Mouse (Mus musculus) midbrain, embryonic 15.5 days (tissue): Measurements from ENCODE around the gene Fbxl20. TPM values are rescaled to one million over a fixed set of nuclear protein-coding genes. Genes with fewer than 3 reads are reported as not detected.

Experiments
- ATAC-seq: fragments of 200-750 bp; cut with Nextera tagmentation; replicated peaks from 2 replicates; pipeline ENCODE4 v1.8.0; 2017; ENCODE audit warnings: moderate TSS enrichment
- H3K27ac ChIP-seq: fragments of 300-500 bp; sonication (generic); 2 replicates; pipeline ENCODE4 v1.5.1; 2015; ENCODE audit warnings: mild to moderate bottlenecking, inconsistent platforms
- H3K27me3 ChIP-seq: fragments of 300-500 bp; sonication (generic); replicated peaks from 2 replicates; pipeline ENCODE4 v1.6.1; 2015; ENCODE audit warnings: inconsistent platforms
- H3K36me3 ChIP-seq: fragments of 300-500 bp; sonication (generic); replicated peaks from 2 replicates; pipeline ENCODE4 v1.6.1; 2015; ENCODE audit warnings: inconsistent platforms
- H3K4me1 ChIP-seq: fragments of 300-500 bp; sonication (generic); 2 replicates; pipeline ENCODE4 v1.6.1; 2015; ENCODE audit warnings: inconsistent platforms
- H3K4me2 ChIP-seq: fragments of 300-500 bp; sonication (generic); 2 replicates; pipeline ENCODE4 v1.6.1; 2015; ENCODE audit warnings: inconsistent platforms, mild to moderate bottlenecking, moderate library complexity
- H3K4me3 ChIP-seq: fragments of 300-500 bp; sonication (generic); 2 replicates; pipeline ENCODE4 v1.5.1; 2015; ENCODE audit warnings: mild to moderate bottlenecking, inconsistent platforms
- H3K9ac ChIP-seq: fragments of 300-500 bp; sonication (generic); 2 replicates; pipeline ENCODE4 v1.6.1; 2015; ENCODE audit warnings: mild to moderate bottlenecking, inconsistent platforms
- H3K9me3 ChIP-seq: fragments of 300-500 bp; sonication (generic); 2 replicates; pipeline ENCODE4 v1.6.1; 2016; ENCODE audit warnings: inconsistent platforms
- WGBS: fragments of 180-500 bp; shearing (Covaris S2); methylation state at CpG from one replicate; pipeline ENCODE4 v1.1.7; 2015; ENCODE audit warnings: mixed read lengths; 5-methylcytosine and 5-hydroxymethylcytosine counted together
- polyA plus RNA-seq: library from polyadenylated mRNA; unstranded; fragments of >200 nt; fragmentation: Nextera tagmentation; extraction: Ambion mirVana; gene quantifications from 2 replicates; pipeline ENCODE4 v1.2.1, GENCODE M21; 2015

Fbxl20 gene
- polyA plus RNA-seq, 1 experiment from 2014 or later, result 32.8 TPM

- H3K4me2 ChIP-seq, result no peak overlapping the region
- H3K4me1 ChIP-seq, result peaks cover 10% of the 10 kb centered on the region
- no peak overlapping the region for H3K27ac ChIP-seq
- H3K9me3 ChIP-seq, result no peaks in the 10 kb centered on the region
- H3K9ac ChIP-seq, result no peak overlapping the region
- H3K36me3 ChIP-seq, result no peaks in the 10 kb centered on the region
- ATAC-seq, result no peak
- H3K4me3 ChIP-seq, result no peak overlapping the region
- 84% methylated on average over 5 of the region's 5 CpGs for WGBS
- peaks cover 4% of the 10 kb centered on the region for H3K27me3 ChIP-seq
Measured at GRCm38 (mm10) chr11:98057998-98058397, 92.2 kb downstream of the Fbxl20 start.

GRCm38 (mm10) chr11:98057466-98057865, 92.7 kb downstream of the Fbxl20 start:
- no peak overlapping the region for H3K4me3 ChIP-seq
- H3K4me2 ChIP-seq, result no peak overlapping the region
- no peaks in the 10 kb centered on the region for H3K9me3 ChIP-seq
- peaks cover 9% of the 10 kb centered on the region for H3K27me3 ChIP-seq
- no peak overlapping the region for H3K9ac ChIP-seq
- 32% methylated on average over 9 of the region's 9 CpGs for WGBS
- no peaks in the 10 kb centered on the region for H3K36me3 ChIP-seq
- peaks cover 16% of the 10 kb centered on the region for H3K4me1 ChIP-seq
- ATAC-seq, result no peak
- H3K27ac ChIP-seq, result no peak overlapping the region

GRCm38 (mm10) chr11:98052989-98053834, 97.0 kb downstream of the Fbxl20 start, which contains the start of gene Stac2:
Gene Stac2, minus strand, starts transcription at chr11:98053462.
- WGBS, result under 1% methylated on average over 28 of the region's 48 CpGs
- H3K27ac ChIP-seq, result peak within 1 kb of the TSS; percentile 40
- H3K4me1 ChIP-seq, result peaks cover 17% of the 10 kb centered on the region
- H3K27me3 ChIP-seq, result peaks cover 42% of the 10 kb centered on the region
- peak within 1 kb of the TSS; percentile 68 for H3K4me2 ChIP-seq
- H3K9ac ChIP-seq, result peak within 1 kb of the TSS; percentile 53
- H3K36me3 ChIP-seq, result no peaks in the 10 kb centered on the region
- peak; percentile 73 for ATAC-seq
- H3K9me3 ChIP-seq, result no peaks in the 10 kb centered on the region
- H3K4me3 ChIP-seq, result peak within 1 kb of the TSS; percentile 47

- Histone ChIP-seq H3K4me2 (peak overlapping the region; percentile 68), H3K4me1 (peaks cover 17% of the 10 kb centered on the region), H3K9me3 (no peaks in the 10 kb centered on the region), H3K27ac (peak overlapping the region; percentile 40), H3K4me3 (peak overlapping the region; percentile 47), H3K9ac (peak overlapping the region; percentile 53), H3K27me3 (peaks cover 42% of the 10 kb centered on the region), H3K36me3 (no peaks in the 10 kb centered on the region)
- under 1% methylated on average over 83 of the region's 83 CpGs for WGBS
- ATAC-seq, result peak; percentile 57
Measured at GRCm38 (mm10) chr11:98052129-98052988, 97.8 kb downstream of the Fbxl20 start.

GRCm38 (mm10) chr11:98051611-98052128, 98.5 kb downstream of the Fbxl20 start:
- no peaks in the 10 kb centered on the region for H3K9me3 ChIP-seq
- H3K4me2 ChIP-seq, result peak overlapping the region; percentile 68
- H3K27ac ChIP-seq, result no peak overlapping the region
- no peak overlapping the region for H3K9ac ChIP-seq
- H3K27me3 ChIP-seq, result peaks cover 42% of the 10 kb centered on the region
- 8% methylated on average over 12 of the region's 12 CpGs for WGBS
- peak overlapping the region; percentile 47 for H3K4me3 ChIP-seq
- H3K36me3 ChIP-seq, result no peaks in the 10 kb centered on the region
- peak; percentile 28; the same call in 1 of the 2 replicates for ATAC-seq
- peaks cover 17% of the 10 kb centered on the region for H3K4me1 ChIP-seq

- H3K27me3 ChIP-seq, result peaks cover 42% of the 10 kb centered on the region
- H3K9me3 ChIP-seq, result no peaks in the 10 kb centered on the region
- H3K4me3 ChIP-seq, result no peak overlapping the region
- no peak overlapping the region for H3K9ac ChIP-seq
- 7% methylated on average over 2 of the region's 2 CpGs for WGBS
- H3K4me2 ChIP-seq, result no peak overlapping the region; the same call in 1 of the 2 replicates
- no peak overlapping the region for H3K27ac ChIP-seq
- peaks cover 17% of the 10 kb centered on the region for H3K4me1 ChIP-seq
- no peak for ATAC-seq
- H3K36me3 ChIP-seq, result no peaks in the 10 kb centered on the region
Measured at GRCm38 (mm10) chr11:98050940-98051339, 99.3 kb downstream of the Fbxl20 start.

GRCm38 (mm10) chr11:98050520-98050815, 99.7 kb downstream of the Fbxl20 start:
- ATAC-seq, result no peak
- Histone ChIP-seq H3K4me2 (no peak overlapping the region), H3K9me3 (no peaks in the 10 kb centered on the region), H3K27ac (no peak overlapping the region), H3K4me3 (no peak overlapping the region), H3K27me3 (peaks cover 42% of the 10 kb centered on the region), H3K4me1 (peaks cover 17% of the 10 kb centered on the region), H3K9ac (no peak overlapping the region), H3K36me3 (no peaks in the 10 kb centered on the region)
- 19% methylated on average over 2 of the region's 2 CpGs for WGBS

GRCm38 (mm10) chr11:98049672-98050519, 100.3 kb downstream of the Fbxl20 start:
- H3K4me2 ChIP-seq, result no peak overlapping the region

GRCm38 (mm10) chr11:98047745-98048144, 102.5 kb downstream of the Fbxl20 start:
- Histone ChIP-seq H3K9ac (no peak overlapping the region), H3K4me2 (no peak overlapping the region), H3K27me3 (peaks cover 36% of the 10 kb centered on the region), H3K9me3 (no peaks in the 10 kb centered on the region), H3K4me1 (peaks cover 13% of the 10 kb centered on the region), H3K36me3 (no peaks in the 10 kb centered on the region), H3K27ac (no peak overlapping the region), H3K4me3 (no peak overlapping the region)
- WGBS, result 66% methylated on average over 4 of the region's 4 CpGs
- ATAC-seq, result no peak

More at GRCm38 (mm10) chr11:98049672-98050519, 100.3 kb downstream of the Fbxl20 start:
- Histone ChIP-seq H3K9me3 (no peaks in the 10 kb centered on the region), H3K4me1 (peaks cover 17% of the 10 kb centered on the region), H3K9ac (no peak overlapping the region), H3K27me3 (peaks cover 42% of the 10 kb centered on the region), H3K4me3 (no peak overlapping the region), H3K36me3 (no peaks in the 10 kb centered on the region), H3K27ac (no peak overlapping the region)
- 78% methylated on average over 14 of the region's 14 CpGs for WGBS
- no peak for ATAC-seq

GRCm38 (mm10) chr11:98046466-98046865, 103.7 kb downstream of the Fbxl20 start:
- 58% methylated on average over 1 of the region's 1 CpGs for WGBS

GRCm38 (mm10) chr11:98045596-98045995, 104.6 kb downstream of the Fbxl20 start:
- no peaks in the 10 kb centered on the region for H3K4me1 ChIP-seq
- no peak overlapping the region for H3K27ac ChIP-seq
- no peaks in the 10 kb centered on the region for H3K36me3 ChIP-seq
- no peak overlapping the region for H3K4me2 ChIP-seq
- H3K27me3 ChIP-seq, result peaks cover 14% of the 10 kb centered on the region
- ATAC-seq, result no peak
- 67% methylated on average over 4 of the region's 4 CpGs for WGBS
- no peak overlapping the region for H3K4me3 ChIP-seq
- no peak overlapping the region for H3K9ac ChIP-seq
- H3K9me3 ChIP-seq, result no peaks in the 10 kb centered on the region

More at GRCm38 (mm10) chr11:98046466-98046865, 103.7 kb downstream of the Fbxl20 start:
- no peaks in the 10 kb centered on the region for H3K9me3 ChIP-seq
- H3K27me3 ChIP-seq, result peaks cover 23% of the 10 kb centered on the region
- no peak overlapping the region for H3K27ac ChIP-seq
- no peak for ATAC-seq
- peaks cover under 1% of the 10 kb centered on the region; the same call in 1 of the 2 replicates for H3K4me1 ChIP-seq
- no peak overlapping the region for H3K9ac ChIP-seq
- no peak overlapping the region for H3K4me2 ChIP-seq
- H3K4me3 ChIP-seq, result no peak overlapping the region
- no peaks in the 10 kb centered on the region for H3K36me3 ChIP-seq
